ENCODE assay signal across 15 mouse cellular contexts in the genomic region with DNA sequence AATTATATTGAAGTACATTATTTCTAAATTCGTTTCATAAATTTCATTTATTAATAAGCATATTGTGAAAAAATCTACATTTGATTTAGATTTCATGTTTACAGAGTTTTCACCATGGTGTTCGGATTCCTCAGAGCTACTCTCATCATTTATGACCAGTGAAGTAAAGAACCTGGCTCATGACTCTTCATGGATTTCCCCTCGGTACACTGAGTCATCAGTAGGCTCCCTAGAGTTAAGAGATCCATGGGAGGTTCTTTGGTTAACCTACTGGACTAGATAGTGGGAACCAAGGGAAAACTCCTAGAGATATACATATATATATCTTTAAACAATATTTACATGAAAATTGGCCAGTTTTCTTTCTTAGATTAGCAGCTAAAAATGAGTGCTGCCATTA.
"Had no signal": no experiment of that assay in that cellular context is flagged by ENCODE, and none has a peak within 500 bp of the region (broad histone marks: within the 10 kb centered on the region; RNA-seq: fewer than 3 reads in every experiment).

No protein-coding gene starts in this region.

- H3K27ac ChIP-seq: neural tube, embryonic 15.5 days; stomach, embryonic 15.5 days; stomach, postnatal 0 days had no signal

- H3K4me3 ChIP-seq: neural tube, embryonic 15.5 days; stomach, embryonic 15.5 days had no signal

- H3K4me2 ChIP-seq: neural tube, embryonic 15.5 days; stomach, embryonic 15.5 days had no signal

- H3K9me3 ChIP-seq: neural tube, embryonic 15.5 days; stomach, embryonic 15.5 days had no signal

- H3K9ac ChIP-seq: neural tube, embryonic 15.5 days; stomach, embryonic 15.5 days had no signal

- H3K27me3 ChIP-seq: neural tube, embryonic 15.5 days; stomach, embryonic 15.5 days had no signal

- H3K4me1 ChIP-seq: neural tube, embryonic 15.5 days; stomach, embryonic 15.5 days had no signal

- DNase-seq: retina, postnatal 1 day; right cerebral cortex, adult 18-20 months; right cerebral cortex, postnatal 14 days; right cerebral cortex, postnatal 25 days; right cerebral cortex, postnatal 4 days; spleen, adult 18-20 months; thymus, adult 18-20 months; thymus, adult 2 months; thymus, postnatal 14 days; thymus, postnatal 25 days; thymus, postnatal 36 days; thymus, postnatal 4 days had no signal
